Mouse (Mus musculus): Measurements from ENCODE around the gene Srp72. TPM values are rescaled to one million over a fixed set of nuclear protein-coding genes. Genes with fewer than 3 reads are reported as not detected.
A peak's percentile ranks its signal among the peaks of the same experiment; 100 is the strongest.

Srp72 gene
- polyA plus RNA-seq, 2 experiments: 96.8 to 102 TPM

DNA sequence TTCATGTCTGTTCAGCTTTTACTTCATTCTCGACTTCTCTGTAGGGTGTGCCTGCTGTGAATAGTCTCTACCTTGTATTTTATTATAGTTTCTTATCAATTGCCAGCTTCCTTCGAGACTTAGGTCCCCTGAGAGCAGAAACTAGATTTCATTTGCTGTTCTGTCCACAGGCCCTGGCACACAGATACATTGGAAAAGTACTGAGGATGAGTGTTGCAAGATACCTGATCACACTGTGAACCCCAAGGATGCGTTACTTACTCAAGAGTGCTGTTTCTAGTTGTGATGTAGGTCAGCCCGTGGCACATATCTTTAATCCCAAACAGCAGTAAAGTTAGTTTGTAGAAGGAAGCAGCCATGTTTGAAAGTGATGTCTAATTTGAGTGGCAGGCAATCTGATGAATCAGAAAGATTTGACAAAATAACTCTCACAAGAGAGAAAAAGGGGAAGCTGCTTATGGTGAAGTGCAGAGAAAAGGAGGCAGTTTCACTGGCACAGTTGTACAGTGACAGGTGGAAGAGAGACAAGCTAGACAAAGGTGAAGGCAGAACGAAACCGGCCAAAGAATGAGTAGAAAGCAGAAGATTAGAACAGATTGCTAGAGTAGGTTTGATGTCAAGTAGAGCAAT is 20.1 kb upstream of the Srp72 start:
- ATAC-seq (ENCODE audit: low FRiP score, low read depth): no peak
- DNase-seq (ENCODE audit: low spot score): no peak
- Histone ChIP-seq H3K27ac (replicated peaks; ENCODE audit: low read depth, low read length) (no peak overlapping the region), H3K4me1 (ENCODE audit: control insufficient read depth, insufficient read depth, low read length) (peaks cover 17% of the 10 kb centered on the region), H3K36me3 (ENCODE audit: control insufficient read depth, insufficient read depth, low read length) (peaks cover 41% of the 10 kb centered on the region), H3K4me2 (replicated peaks; ENCODE audit: low read depth, low read length, severe bottlenecking) (no peak overlapping the region), H3K4me3 (replicated peaks; ENCODE audit: low read length) (no peak overlapping the region), H3K9ac (ENCODE audit: low read depth, low read length, severe bottlenecking) (no peak overlapping the region), H3K27me3 (ENCODE audit: control insufficient read depth, insufficient read depth, low read length) (no peaks in the 10 kb centered on the region), H3K9me3 (ENCODE audit: control insufficient read depth, low read length) (no peaks in the 10 kb centered on the region)
- TF ChIP-seq POLR2A (IDR thresholded peaks at IDR 0.05; ENCODE audit: borderline replicate concordance, extremely low read depth, insufficient read depth, insufficient read length): no peak
- WGBS: 80% methylated on average over 6 of the region's 6 CpGs

DNA sequence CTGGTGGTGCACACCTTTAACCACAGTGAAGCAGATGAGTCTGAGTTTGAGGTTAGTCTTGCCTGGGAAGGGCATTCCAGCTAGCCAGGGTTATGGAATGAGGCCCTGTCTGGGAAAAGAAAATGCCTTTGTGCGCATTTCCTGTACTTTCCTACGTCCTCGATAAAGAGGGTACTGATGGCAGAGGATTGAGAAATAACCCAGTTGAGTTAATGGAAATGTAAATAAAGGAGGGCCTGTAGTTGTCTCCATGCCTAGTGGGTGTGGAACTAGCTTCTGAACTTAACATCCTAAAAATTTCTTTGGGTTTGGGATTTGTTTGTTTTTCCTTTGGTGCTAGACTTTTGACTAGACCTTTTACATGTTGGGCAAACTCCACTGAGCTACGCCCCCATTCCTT is 19.0 kb upstream of the Srp72 start:
- H3K4me2 ChIP-seq (replicated peaks; ENCODE audit: low read depth, low read length, severe bottlenecking): no peak overlapping the region
- H3K9ac ChIP-seq (ENCODE audit: low read depth, low read length, severe bottlenecking): no peak overlapping the region
- no peak for TF ChIP-seq POLR2A (IDR thresholded peaks at IDR 0.05; ENCODE audit: borderline replicate concordance, extremely low read depth, insufficient read depth, insufficient read length)
- ATAC-seq (ENCODE audit: low FRiP score, low read depth) (no peak), DNase-seq (ENCODE audit: low spot score) (no peak)
- H3K27ac ChIP-seq (replicated peaks; ENCODE audit: low read depth, low read length): 0 out of 2 replicates have a peak overlapping the region, but pooled peaks have one; percentile 10
- H3K27me3 ChIP-seq (ENCODE audit: control insufficient read depth, insufficient read depth, low read length): no peaks in the 10 kb centered on the region
- H3K9me3 ChIP-seq (ENCODE audit: control insufficient read depth, low read length): no peaks in the 10 kb centered on the region
- H3K4me1 ChIP-seq (ENCODE audit: control insufficient read depth, insufficient read depth, low read length): peaks cover 9% of the 10 kb centered on the region; the same call in 1 of the 2 replicates
- no peak overlapping the region for H3K4me3 ChIP-seq (replicated peaks; ENCODE audit: low read length)
- H3K36me3 ChIP-seq (ENCODE audit: control insufficient read depth, insufficient read depth, low read length): peaks cover 52% of the 10 kb centered on the region
- 78% methylated on average over 4 of the region's 4 CpGs for WGBS

DNA sequence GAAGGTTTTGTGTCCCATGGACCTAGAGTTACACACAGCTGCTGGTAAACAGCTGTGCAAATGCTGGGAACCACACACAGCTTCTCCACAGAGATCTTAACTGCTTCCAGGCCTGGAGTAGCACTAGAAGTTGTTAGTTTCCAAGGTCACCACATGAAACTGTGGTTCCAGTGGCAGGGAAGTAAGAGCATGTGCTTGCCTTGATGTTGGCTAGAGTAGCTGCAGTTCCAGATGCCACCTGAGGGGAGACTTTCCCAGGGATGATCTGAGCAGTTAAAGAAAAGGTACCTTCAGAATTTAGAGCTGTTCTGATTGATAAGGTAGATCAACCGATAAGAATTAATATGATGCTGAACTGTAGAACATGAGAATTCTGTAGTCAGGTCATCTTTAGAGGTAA is 16.5 kb upstream of the Srp72 start:
- no peak overlapping the region for H3K4me3 ChIP-seq (replicated peaks; ENCODE audit: low read length)
- no peak overlapping the region for H3K27ac ChIP-seq (replicated peaks; ENCODE audit: low read depth, low read length)
- H3K4me1 ChIP-seq (ENCODE audit: control insufficient read depth, insufficient read depth, low read length): 0 out of 2 replicates have a peak, but pooled peaks cover 3% of the 10 kb centered on the region
- H3K4me2 ChIP-seq (replicated peaks; ENCODE audit: low read depth, low read length, severe bottlenecking): no peak overlapping the region
- TF ChIP-seq POLR2A (IDR thresholded peaks at IDR 0.05; ENCODE audit: borderline replicate concordance, extremely low read depth, insufficient read depth, insufficient read length): no peak
- WGBS: 98% methylated on average over 1 of the region's 1 CpGs
- peaks cover 77% of the 10 kb centered on the region for H3K36me3 ChIP-seq (ENCODE audit: control insufficient read depth, insufficient read depth, low read length)
- H3K9ac ChIP-seq (ENCODE audit: low read depth, low read length, severe bottlenecking): no peak overlapping the region
- peak; percentile 38; the same call in 1 of the 2 replicates for ATAC-seq (ENCODE audit: low FRiP score, low read depth)
- no peak for DNase-seq (ENCODE audit: low spot score)
- H3K27me3 ChIP-seq (ENCODE audit: control insufficient read depth, insufficient read depth, low read length): no peaks in the 10 kb centered on the region
- H3K9me3 ChIP-seq (ENCODE audit: control insufficient read depth, low read length): no peaks in the 10 kb centered on the region

DNA sequence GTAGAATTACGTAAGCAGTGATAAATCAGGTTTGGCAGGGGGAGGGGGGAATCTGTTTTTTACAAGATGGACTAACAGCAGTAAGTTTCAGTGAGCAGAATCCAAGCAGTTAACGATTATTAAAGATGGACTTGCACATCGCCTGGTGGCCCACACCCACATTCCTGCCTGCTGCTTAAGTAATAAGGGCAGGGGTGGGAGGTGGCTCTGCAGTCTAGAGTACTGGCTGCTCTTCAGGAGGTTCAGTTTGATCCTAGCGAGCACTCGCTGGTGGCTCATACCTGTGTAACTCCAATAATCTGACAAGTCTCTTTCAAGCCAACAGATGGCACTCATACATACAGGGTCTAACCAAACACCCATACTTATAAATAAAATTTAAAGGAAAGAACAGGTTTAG is 14.9 kb upstream of the Srp72 start:
- no peak overlapping the region for H3K4me3 ChIP-seq (replicated peaks; ENCODE audit: low read length)
- no peak overlapping the region for H3K27ac ChIP-seq (replicated peaks; ENCODE audit: low read depth, low read length)
- H3K4me2 ChIP-seq (replicated peaks; ENCODE audit: low read depth, low read length, severe bottlenecking): no peak overlapping the region
- WGBS: 79% methylated on average over 5 of the region's 5 CpGs
- no peak for TF ChIP-seq POLR2A (IDR thresholded peaks at IDR 0.05; ENCODE audit: borderline replicate concordance, extremely low read depth, insufficient read depth, insufficient read length)
- peaks cover 91% of the 10 kb centered on the region for H3K36me3 ChIP-seq (ENCODE audit: control insufficient read depth, insufficient read depth, low read length)
- H3K4me1 ChIP-seq (ENCODE audit: control insufficient read depth, insufficient read depth, low read length): 0 out of 2 replicates have a peak, but pooled peaks cover 3% of the 10 kb centered on the region
- H3K9ac ChIP-seq (ENCODE audit: low read depth, low read length, severe bottlenecking): no peak overlapping the region
- DNase-seq (ENCODE audit: low spot score) (no peak), ATAC-seq (ENCODE audit: low FRiP score, low read depth) (no peak)
- H3K9me3 ChIP-seq (ENCODE audit: control insufficient read depth, low read length): no peaks in the 10 kb centered on the region
- H3K27me3 ChIP-seq (ENCODE audit: control insufficient read depth, insufficient read depth, low read length): no peaks in the 10 kb centered on the region

DNA sequence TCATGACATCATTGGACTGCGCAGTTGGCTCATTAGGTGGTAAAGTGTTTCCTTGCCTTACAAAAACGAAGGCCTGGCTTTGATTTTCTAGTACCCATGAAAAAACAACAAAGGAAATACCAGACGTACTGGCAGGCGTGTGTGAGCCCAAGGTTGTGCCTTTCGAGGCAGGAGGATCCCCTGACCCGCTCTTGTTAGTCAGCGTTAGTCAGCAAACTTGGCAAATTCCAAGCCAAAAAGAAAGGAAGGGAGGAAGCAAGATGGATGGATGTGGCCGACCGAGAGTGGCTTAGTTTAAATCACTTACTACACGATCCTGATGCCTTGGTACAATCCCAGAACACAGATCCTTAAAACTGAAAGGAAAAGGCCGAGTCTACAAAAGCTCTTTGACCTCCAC is 11.9 kb upstream of the Srp72 start:
- Histone ChIP-seq H3K9ac (ENCODE audit: low read depth, low read length, severe bottlenecking) (no peak overlapping the region), H3K27ac (replicated peaks; ENCODE audit: low read depth, low read length) (no peak overlapping the region), H3K4me1 (ENCODE audit: control insufficient read depth, insufficient read depth, low read length) (no peaks in the 10 kb centered on the region), H3K36me3 (ENCODE audit: control insufficient read depth, insufficient read depth, low read length) (peaks cover 92% of the 10 kb centered on the region), H3K9me3 (ENCODE audit: control insufficient read depth, low read length) (no peaks in the 10 kb centered on the region), H3K4me2 (replicated peaks; ENCODE audit: low read depth, low read length, severe bottlenecking) (no peak overlapping the region), H3K27me3 (ENCODE audit: control insufficient read depth, insufficient read depth, low read length) (no peaks in the 10 kb centered on the region), H3K4me3 (replicated peaks; ENCODE audit: low read length) (no peak overlapping the region)
- DNase-seq (ENCODE audit: low spot score) (no peak), ATAC-seq (ENCODE audit: low FRiP score, low read depth) (no peak)
- no peak for TF ChIP-seq POLR2A (IDR thresholded peaks at IDR 0.05; ENCODE audit: borderline replicate concordance, extremely low read depth, insufficient read depth, insufficient read length)
- whole genome bisulfite sequencing: 60% methylated on average over 11 of the region's 11 CpGs

All from limb, embryonic 14.5 days (tissue).